Mouse (Mus musculus) common myeloid progenitor, adult 5-6 weeks (primary cell): Measurements from ENCODE around the gene Il11. TPM values are rescaled to one million over a fixed set of nuclear protein-coding genes. Genes with fewer than 3 reads are reported as not detected.
"Not testable (repeated sequence)": the region's sequence is repeated elsewhere in the genome, so short reads cannot be mapped to it uniquely, and the experiment has no call there.

Source experiments
- ATAC-seq: replicated peaks from 2 replicates; pipeline ENCODE4 v1.8.0; 2016; ENCODE audit warnings: low read depth, mild to moderate bottlenecking, moderate TSS enrichment, inconsistent platforms; ENCODE audit not compliant: poor library complexity, severe bottlenecking
- total RNA-seq: library from RNA; stranded (forward); fragments of 200-1000, 187-1606 nt; gene quantifications from 2 replicates; pipeline ENCODE4 v1.2.3, GENCODE M21; 2017

Gene Il11
- total RNA-seq, result 0.59 TPM in 1 of 2 replicates, not detected in the other

DNA sequence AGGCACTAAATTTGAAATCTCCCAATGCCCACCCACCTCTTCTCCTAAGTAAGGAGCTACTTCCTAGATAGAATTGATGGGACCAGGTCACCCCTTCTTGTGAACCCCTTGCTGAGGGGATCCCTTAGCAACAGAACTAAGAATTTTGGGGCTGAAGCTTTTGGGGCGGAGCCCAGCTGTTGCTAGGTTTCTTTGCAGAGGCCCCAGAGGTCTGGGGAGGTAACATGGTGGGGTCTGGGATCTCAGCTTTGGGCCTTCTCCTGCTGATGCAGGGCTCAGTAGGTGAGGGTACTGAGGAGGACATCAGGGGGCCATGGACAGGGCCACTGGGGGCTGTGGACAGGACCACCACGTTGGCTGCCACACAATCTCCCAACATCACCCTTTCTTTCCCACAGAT lies at the start of gene Il11, which contains the start of gene Tmem190:
Gene Il11, minus strand, starts transcription at position 101 of the 400 bp plus-strand sequence.
Gene Tmem190, plus strand, starts transcription at position 179 of the 400 bp plus-strand sequence.
- no peak for ATAC-seq

DNA sequence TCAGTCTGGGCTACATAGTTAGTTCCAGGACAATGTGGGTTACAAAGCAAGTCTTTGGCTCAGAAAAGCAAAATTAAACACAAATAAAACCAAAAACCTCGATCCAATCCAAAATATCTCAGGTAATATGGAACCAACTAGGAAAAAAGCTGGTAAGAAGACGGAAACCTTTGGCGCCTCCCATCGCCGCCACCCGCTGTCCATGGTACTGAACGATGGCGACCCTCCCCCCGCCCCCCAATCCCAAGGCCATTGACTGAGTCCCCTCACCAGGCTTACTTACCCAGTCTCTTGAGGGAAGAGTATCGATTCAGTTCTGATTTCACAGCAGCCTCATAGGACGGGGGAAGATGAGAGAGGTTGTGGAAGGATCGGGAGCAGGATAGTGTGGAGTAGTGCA lies 47.8 kb upstream of the Il11 start:
- ATAC-seq, result no peak

DNA sequence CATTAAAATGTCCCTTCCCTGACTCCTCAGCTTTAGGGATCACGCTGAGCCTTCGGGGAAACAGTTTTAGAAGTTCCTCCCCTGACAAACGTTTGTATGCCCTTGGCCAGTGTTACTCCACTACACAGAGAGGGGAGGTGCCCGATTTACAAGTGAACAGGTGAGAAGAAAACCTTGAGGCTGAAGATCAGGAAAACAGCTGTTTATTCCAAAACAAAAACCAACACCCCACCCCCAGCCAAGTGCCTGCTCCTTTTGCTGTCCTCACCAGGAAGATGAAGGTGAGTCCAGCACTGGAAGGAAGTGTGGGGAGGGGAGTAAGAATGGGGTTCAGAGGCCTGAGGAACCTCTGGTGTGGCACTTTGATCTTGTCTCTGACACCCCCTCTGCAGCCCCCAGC lies 42.7 kb upstream of the Il11 start:
- ATAC-seq, result no peak

DNA sequence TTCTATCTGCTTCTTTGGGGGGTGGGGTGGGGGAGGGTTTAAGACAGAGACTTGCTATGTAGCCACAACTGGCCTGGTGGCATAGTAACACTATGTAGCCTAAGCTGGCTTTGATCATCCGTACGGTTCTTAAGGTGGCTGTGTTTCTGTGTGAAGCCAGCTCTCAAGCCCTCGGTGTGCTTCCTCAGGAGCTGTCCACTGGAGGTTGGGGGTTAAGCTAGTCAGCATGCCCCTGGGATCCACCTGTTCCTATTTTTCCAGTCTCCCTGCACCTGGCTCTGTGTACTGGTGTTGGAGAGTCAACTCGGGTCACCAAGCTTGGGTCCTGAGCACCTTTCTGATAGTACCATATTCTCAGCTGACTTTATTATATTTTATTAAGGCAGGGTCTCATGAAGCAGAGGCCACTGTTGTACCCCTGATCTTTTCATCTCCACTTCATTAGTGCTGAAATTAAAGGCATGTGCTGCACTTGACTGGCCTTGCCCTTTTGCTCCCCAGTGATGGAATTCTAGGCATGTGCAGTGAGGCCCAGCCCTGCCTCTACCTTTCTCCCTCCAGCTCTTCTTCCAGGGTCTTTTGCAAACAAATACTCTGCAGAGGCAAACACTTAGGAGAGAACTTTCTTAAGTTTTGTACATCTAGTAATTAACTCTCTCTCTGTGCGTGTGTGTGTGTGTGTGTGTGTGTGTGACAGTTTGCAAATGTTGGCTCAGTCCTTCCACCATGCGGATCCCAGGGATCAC lies 39.7 kb upstream of the Il11 start:
- ATAC-seq, result no peak

DNA sequence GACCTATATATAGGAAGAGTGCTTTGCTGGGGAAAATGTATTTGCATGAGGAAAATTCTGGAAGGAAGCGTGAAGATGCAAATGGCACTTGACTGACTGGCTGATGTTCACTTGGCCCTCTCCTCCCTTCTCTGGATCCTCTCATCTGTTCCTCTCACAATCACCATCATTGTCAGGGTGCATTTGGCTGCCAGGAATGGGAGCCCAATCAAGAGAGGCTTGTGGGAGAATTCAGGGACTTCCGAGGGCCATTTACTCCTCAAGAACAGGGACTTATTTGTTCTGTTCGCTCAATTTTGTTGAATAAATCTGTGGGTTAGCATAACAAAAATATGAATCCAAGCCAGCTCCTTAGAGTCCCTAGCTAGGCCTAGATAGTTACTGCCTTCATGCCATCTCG lies 39.0 kb upstream of the Il11 start:
- ATAC-seq, result no peak

DNA sequence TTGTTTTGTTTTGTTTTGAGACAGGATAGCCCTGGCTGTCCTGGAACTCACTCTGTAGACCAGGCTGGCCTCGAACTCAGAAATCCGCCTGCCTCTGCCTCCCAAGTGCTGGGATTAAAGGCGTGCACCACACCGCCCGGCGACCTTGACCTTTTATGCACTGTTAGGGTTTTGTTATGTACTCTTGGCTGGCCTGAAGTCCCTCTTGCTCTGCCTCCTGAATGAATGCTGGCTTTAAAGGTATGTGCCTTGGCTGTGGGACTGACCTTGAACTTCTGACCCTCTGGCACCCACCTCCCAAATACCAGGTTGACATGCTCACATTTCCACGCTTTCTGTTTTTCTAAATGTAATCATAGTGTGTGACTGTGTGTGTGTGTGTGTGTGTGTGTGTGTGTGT lies 38.3 kb upstream of the Il11 start:
- not testable (repeated sequence) for ATAC-seq

DNA sequence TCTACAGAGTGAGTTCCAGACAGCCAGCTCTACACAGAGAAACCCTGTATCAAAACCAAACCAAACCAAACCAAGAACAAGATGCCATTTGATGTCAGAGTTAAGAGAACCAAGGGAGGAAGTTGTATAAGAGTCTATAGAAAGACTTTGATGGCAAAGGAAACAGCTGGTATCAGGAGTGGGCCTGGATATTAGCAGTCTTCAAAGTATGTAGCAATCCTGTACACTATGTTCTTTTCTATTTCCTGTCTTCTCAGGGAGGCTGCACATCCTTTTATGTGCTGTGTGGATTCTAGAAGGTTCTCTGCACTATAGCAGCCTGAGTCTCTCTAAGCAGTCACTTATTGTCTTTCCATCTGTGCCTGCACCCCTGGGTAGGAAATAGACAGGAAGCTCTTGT lies 33.9 kb upstream of the Il11 start:
- ATAC-seq, result no peak

DNA sequence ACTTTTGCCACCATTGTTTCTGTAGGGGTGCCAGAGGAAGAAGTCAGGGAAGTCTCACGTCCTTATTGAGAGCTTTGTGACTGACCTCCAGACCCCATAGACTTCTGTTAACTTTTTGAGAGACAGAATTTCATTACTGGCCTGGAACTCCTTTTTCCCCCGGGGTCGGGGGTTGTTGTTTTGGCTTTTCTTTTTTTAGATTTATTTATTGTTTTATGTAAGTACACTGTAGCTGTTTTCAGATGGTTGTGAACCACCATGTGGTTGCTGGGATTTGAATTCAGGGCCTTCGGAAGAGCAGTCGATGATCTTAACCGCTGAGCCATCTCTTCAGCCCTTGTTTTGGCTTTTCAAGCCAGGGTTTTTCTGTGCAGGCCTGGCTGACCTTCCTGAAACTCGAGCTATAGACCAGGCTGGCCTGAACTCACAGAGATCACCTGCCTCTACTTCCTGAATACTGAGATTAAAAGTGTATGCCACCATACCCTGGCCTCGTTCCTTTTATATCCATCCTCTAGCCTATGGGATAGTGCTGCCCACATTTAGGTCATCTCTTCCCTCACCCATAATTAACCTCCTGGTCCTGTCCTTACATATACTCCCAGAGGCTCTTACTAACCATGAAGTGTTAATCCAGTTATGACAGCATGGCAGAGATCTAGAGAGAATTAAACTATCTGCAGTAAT lies 30.6 kb upstream of the Il11 start:
- ATAC-seq, result no peak

DNA sequence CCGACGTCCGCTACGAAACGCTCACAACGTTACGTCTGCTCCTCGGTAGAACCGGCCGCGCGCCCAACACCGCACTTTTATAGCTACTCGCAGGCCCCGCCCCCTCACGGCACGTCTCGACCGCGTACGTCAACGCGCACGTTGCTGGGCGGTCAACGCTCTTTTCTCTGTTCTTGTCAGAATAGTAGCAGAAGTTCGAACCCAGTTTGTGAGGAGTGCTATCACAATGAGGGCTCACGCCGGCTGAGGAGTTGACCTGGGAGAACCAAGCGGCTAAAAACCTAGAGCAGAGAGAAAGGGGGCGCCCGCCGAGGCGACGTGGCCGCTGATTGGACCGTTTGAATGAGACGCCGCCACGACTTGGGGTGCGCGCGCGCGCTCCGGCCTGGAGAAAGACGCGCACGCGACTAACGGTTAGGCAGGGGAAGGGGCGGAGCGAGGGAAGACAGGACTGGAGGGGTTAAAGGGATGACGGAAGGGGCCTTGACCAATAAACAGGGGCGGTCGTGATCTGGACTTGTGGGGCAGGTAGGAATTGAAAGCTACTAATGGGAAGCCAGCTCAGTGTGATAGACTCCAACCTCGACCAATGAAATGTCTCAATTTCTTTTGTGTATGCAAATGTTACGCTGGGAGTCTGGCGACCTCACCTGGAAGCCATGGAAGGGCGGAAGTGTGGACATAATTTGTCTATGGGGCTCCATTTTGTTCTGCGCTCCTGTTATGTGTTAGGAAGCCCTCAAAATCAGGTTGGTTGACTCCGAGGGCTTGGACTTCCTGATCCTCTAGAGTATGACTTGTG lies 29.8 kb upstream of the Il11 start, which contains the start of gene Ube2s:
Gene Ube2s, minus strand, starts transcription at position 288 of the 802 bp plus-strand sequence.
- ATAC-seq, result peak; percentile 92

DNA sequence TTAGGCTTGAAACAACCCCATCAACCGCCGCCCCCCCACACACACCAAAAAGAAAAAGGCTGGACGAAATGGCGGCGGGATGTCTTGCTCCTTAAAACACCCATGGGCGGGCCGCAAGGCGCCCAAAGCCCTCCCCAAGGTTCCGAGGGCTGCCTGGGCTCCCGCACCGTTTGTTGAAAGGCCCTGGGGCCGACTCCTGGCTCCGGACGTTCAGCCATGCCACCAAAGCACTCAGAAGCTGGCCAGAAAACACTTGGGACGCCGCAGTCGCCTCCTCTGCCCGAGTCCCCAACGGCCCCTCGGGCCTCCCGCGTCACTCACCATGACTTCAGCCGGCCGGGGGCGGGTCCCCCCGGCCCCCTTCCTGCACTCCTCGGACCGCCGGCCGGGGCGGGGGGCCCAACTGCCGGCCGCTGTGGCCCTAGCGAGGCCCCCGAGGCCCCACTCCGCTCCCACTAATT lies 29.2 kb upstream of the Il11 start:
- no peak; the same call in 1 of the 2 replicates for ATAC-seq

DNA sequence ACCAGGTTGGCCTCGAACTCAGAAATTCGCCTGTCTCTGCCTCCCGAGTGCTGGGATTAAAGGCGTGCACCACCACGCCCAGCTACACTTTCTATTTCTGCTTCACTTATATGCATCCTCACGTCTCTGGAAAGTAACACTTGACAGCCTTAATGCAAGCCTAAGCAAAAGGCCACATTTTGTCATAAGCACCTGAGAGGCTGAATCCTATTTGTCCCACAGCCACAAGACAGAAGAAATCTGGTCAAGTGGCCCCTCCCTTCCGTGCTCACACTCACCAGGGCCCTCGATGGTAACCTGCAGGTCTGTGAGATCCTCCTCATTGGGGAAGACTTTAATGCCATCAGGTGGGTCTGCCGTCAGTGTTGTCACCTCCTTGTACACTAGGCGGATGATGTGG lies 28.5 kb upstream of the Il11 start:
- ATAC-seq, result not testable (repeated sequence)

DNA sequence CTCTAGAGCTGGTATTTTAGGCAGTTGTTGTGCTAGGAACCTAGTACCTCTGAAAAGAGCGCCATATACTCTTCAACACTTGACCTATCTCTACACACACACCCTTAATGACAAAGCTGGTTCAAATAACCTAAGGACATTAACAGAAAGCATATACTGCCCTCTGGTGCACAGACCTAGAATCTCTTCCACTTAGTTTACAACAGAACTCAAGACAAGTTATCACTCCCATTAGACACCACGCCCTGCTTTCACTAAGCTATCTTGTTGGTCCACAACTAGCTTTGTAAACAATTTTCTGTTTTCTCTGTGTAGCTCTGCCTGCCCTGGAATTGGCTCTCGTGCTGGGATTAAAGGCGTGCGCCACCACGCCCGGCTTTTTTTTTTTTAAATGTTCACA lies 24.1 kb upstream of the Il11 start:
- peak; percentile 85 for ATAC-seq

DNA sequence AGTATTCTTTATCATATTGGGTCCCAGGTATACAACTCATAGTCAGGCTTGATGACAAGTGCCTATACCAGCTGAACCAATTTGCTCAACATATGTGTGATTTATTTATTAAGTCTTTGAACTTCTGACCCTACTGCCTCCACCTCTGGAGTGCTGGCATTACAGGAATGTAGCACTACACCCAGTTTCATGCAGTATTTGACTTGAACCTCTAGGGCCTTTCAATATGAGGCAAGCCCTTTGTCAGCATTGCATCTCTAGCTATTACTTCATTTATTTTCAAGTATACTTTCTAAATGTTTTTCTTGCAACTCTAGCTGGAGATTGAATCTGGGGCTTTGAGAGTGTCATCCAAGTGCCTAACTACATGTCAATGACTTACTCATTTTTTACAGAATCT lies 19.6 kb upstream of the Il11 start:
- ATAC-seq, result no peak

DNA sequence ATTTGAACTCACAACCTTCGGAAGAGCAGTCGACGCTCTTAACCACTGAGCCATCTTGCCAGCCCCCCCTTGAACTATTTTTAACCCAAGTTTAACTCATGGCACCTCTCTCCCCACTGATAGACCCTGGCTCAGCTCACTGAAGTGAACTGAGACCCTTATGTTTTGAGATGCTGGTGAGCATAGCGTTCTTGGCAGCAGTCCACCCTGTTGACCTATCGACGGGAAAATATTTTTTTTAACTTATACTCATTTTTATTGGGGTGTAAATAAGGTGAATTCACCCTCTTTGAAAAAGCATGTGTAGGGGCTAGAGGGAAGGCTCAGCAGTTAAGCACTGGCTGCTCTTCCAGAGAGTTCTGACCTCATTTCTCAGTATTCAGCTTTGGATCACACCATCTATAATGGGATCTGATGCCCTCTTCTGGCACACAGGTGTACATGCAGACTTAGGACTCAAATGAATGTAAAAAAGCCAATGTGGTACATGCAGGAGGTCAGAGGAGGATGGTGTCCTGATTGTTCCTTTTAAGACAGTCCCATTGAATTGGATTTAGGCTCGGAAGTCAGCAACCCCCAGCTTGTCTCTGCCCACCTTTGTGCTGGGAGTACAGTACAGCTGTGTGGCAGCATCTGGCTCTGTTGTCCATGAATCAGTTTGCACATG lies 13.2 kb upstream of the Il11 start:
- peak; percentile 28 for ATAC-seq

DNA sequence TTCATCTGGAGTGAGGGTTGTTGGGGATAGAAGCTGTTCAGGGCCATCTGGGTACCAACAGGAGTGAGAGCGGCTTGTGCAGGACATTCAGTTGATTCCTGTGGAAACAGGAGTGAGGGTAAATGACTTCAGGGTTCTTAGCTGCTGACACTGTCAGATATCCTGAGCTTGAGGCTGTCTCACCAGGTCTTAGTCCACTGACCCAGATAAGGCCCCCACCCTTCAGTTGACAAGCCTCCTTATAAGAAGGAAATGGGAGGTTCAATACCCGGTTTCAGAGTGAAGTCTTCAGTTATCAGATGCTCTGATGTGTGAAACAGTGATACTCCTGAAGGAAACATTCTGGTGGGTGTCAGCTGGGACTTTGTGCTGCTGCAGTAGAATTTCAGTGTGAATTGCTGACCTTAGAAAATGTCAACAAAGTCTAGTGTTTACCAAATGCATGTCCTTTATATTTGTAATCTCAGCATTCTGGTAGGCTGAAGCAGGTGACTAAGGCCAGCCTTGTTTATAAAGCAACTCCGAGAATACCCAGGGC lies 12.0 kb upstream of the Il11 start:
- ATAC-seq, result no peak

DNA sequence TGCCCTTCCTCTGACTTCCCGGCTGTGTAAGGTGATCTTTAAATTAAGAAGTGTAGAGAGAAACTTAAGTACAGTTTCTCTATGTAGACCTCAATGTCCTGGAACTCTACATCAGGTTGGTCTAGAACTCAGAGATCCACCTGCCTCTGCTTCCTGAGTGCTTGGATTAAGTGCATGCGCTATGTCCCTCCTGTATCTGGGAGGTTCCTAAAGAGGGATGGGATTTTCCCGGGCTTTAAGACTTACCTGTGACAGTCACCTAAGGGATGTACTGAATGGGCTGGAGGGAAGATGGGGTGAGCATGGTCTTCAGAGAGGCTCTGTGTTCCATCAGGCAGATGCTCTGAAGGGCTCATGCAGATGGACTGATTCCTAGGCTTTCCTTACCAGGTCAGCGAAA lies 11.0 kb upstream of the Il11 start:
- no peak for ATAC-seq

DNA sequence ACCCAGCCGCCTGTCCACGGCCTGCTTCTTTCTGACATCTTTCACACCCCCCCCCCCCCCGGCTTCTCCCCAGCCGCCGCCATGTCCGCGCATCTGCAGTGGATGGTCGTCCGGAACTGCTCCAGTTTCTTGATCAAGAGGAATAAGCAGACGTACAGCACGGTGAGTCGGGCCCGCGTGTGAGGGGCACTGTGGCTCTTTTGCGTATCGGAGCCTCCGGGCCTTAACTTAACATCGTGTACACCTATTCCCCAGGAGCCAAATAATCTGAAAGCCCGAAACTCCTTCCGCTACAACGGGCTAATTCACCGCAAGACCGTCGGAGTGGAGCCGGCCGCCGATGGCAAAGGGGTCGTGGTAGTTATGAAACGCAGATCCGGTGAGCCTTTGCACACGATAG lies 10.6 kb upstream of the Il11 start:
- not testable (repeated sequence) for ATAC-seq

DNA sequence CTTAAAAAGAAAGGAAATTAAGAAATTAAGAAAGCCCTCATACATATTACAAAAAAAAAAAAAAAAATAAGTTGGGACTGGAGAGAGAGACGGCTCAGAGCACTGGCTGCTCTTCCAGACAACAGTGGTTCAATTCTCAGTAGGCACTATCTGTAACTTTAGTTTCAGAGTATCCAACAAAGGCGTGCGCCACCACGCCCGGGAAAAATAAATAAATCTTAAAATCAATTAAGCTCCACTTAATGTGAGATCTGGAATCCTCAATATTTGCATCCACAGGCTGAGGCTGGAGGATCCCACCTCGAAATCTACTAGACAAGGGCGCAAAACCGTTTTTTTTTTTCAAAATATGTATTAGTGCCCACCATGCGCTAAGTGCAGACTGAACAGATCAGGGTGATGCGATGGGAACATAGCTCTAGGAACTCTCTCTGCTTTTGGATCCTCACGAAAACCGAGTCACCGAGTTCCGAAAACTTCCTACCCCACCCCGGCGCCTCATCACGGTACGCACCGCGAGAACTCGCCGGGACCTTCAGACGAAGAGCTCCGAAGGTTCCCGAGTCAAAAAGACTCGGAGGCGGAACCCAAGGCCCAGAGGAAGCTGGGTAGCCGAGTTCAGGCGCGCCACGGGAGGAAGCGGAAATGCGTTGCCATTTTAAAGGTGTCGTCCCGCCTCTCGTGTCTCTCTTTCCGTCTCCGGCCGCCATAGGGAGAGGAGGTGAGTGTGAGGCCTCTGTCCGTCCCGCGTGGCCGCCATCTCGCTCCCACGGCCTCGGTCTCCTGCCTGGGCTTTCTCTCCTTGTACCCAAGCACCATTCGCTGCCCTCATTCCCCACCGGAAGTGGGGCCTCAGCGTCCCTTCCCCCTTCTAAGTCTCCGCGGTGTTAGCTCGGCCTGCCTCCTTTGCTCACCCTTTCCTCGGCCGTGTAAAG lies 9.9 kb upstream of the Il11 start, which contains the start of gene Rpl28:
Gene Rpl28, plus strand, starts transcription at position 597 of the 935 bp plus-strand sequence.
- peak; percentile 78 for ATAC-seq
